Mouse (Mus musculus): ENCODE data around the gene L3mbtl3. TPM values are rescaled to one million over a fixed set of nuclear protein-coding genes. Genes with fewer than 3 reads are reported as not detected.

Gene L3mbtl3
- polyA plus RNA-seq, 2 experiments = 0.94 to 2.3 TPM

- Histone ChIP-seq H3K27ac (no peak overlapping the region), H3K27me3 (ENCODE audit: control insufficient read depth, insufficient read depth, low read length) (no peaks in the 10 kb centered on the region), H3K9ac (replicated peaks) (no peak overlapping the region), H3K36me3 (replicated peaks; ENCODE audit: control insufficient read depth, insufficient read depth, low read depth) (no peaks in the 10 kb centered on the region), H3K4me3 (ENCODE audit: insufficient read depth in 1 of 2, low read depth in 2 of 2, low read length in 2 of 2) (no peak overlapping the region), H3K4me1 (replicated peaks; ENCODE audit: control insufficient read depth in 2 of 2, insufficient read depth in 2 of 2, low read length in 1 of 2) (peaks cover 0 to 2% of the 10 kb centered on the region in 2 experiments; a peak in 2 of 4 replicates), H3K4me2 (ENCODE audit: low read depth) (no peak overlapping the region), H3K9me3 (ENCODE audit: control insufficient read depth, low read length) (no peaks in the 10 kb centered on the region)
- WGBS (ENCODE audit: insufficient replicate concordance) = 68% methylated on average over 1 of the region's 1 CpGs
- DNase-seq (ENCODE audit: low read depth in 3 of 3, low spot score in 3 of 3) (no peak), ATAC-seq (ENCODE audit: insufficient read depth) (no peak)
- TF ChIP-seq EP300 (IDR thresholded peaks at IDR 0.05; ENCODE audit: low read depth) (no peak), CTCF (IDR thresholded peaks at IDR 0.05; ENCODE audit: low read depth) (no peak)
Observed at GRCm38 (mm10) chr10:26345879-26346278, 29.9 kb downstream of the L3mbtl3 start.

- no peak for ATAC-seq (ENCODE audit: insufficient read depth)
- 77% methylated on average over 23 of the region's 23 CpGs for WGBS (ENCODE audit: insufficient replicate concordance)
- H3K27ac ChIP-seq = no peak overlapping the region
- TF ChIP-seq CTCF (IDR thresholded peaks at IDR 0.05; ENCODE audit: low read depth) (no peak), EP300 (IDR thresholded peaks at IDR 0.05; ENCODE audit: low read depth) (no peak)
- H3K9me3 ChIP-seq (ENCODE audit: control insufficient read depth, low read length) = no peaks in the 10 kb centered on the region
- H3K9ac ChIP-seq (replicated peaks) = no peak overlapping the region
- H3K27me3 ChIP-seq (ENCODE audit: control insufficient read depth, insufficient read depth, low read length) = no peaks in the 10 kb centered on the region
- H3K4me2 ChIP-seq (ENCODE audit: low read depth) = no peak overlapping the region
- no peaks in the 10 kb centered on the region for H3K4me1 ChIP-seq (replicated peaks; ENCODE audit: control insufficient read depth in 2 of 2, insufficient read depth in 2 of 2, low read length in 1 of 2)
- H3K36me3 ChIP-seq (replicated peaks; ENCODE audit: control insufficient read depth, insufficient read depth, low read depth) = no peaks in the 10 kb centered on the region
- no peak for DNase-seq (ENCODE audit: low read depth in 3 of 3, low spot score in 3 of 3)
- H3K4me3 ChIP-seq (ENCODE audit: insufficient read depth in 1 of 2, low read depth in 2 of 2, low read length in 2 of 2) = no peak overlapping the region
Observed at GRCm38 (mm10) chr10:26337896-26338503, 37.8 kb downstream of the L3mbtl3 start.

GRCm38 (mm10) chr10:26333966-26334365, 41.8 kb downstream of the L3mbtl3 start:
- WGBS (ENCODE audit: insufficient replicate concordance) = 71% methylated on average over 5 of the region's 5 CpGs
- Histone ChIP-seq H3K9me3 (ENCODE audit: control insufficient read depth, low read length) (no peaks in the 10 kb centered on the region), H3K36me3 (replicated peaks; ENCODE audit: control insufficient read depth, insufficient read depth, low read depth) (no peaks in the 10 kb centered on the region), H3K4me3 (ENCODE audit: insufficient read depth in 1 of 2, low read depth in 2 of 2, low read length in 2 of 2) (no peak overlapping the region), H3K9ac (replicated peaks) (no peak overlapping the region), H3K27me3 (ENCODE audit: control insufficient read depth, insufficient read depth, low read length) (no peaks in the 10 kb centered on the region), H3K4me2 (ENCODE audit: low read depth) (no peak overlapping the region), H3K4me1 (replicated peaks; ENCODE audit: control insufficient read depth in 2 of 2, insufficient read depth in 2 of 2, low read length in 1 of 2) (no peaks in the 10 kb centered on the region), H3K27ac (no peak overlapping the region)
- no peak for TF ChIP-seq CTCF (IDR thresholded peaks at IDR 0.05; ENCODE audit: low read depth)
- TF ChIP-seq EP300 (IDR thresholded peaks at IDR 0.05; ENCODE audit: low read depth) = no peak
- no peak for DNase-seq (ENCODE audit: low read depth in 3 of 3, low spot score in 3 of 3)
- no peak for ATAC-seq (ENCODE audit: insufficient read depth)

- Histone ChIP-seq H3K9ac (replicated peaks) (no peak overlapping the region), H3K27ac (no peak overlapping the region), H3K4me2 (ENCODE audit: low read depth) (no peak overlapping the region), H3K9me3 (ENCODE audit: control insufficient read depth, low read length) (no peaks in the 10 kb centered on the region), H3K4me1 (replicated peaks; ENCODE audit: control insufficient read depth in 2 of 2, insufficient read depth in 2 of 2, low read length in 1 of 2) (no peaks in the 10 kb centered on the region), H3K36me3 (replicated peaks; ENCODE audit: control insufficient read depth, insufficient read depth, low read depth) (no peaks in the 10 kb centered on the region), H3K27me3 (ENCODE audit: control insufficient read depth, insufficient read depth, low read length) (no peaks in the 10 kb centered on the region), H3K4me3 (ENCODE audit: insufficient read depth in 1 of 2, low read depth in 2 of 2, low read length in 2 of 2) (no peak overlapping the region)
- DNase-seq (ENCODE audit: low read depth in 3 of 3, low spot score in 3 of 3) (no peak), ATAC-seq (ENCODE audit: insufficient read depth) (no peak)
- TF ChIP-seq CTCF (IDR thresholded peaks at IDR 0.05; ENCODE audit: low read depth) (no peak), EP300 (IDR thresholded peaks at IDR 0.05; ENCODE audit: low read depth) (no peak)
- WGBS (ENCODE audit: insufficient replicate concordance) = 49% methylated on average over 2 of the region's 2 CpGs
Observed at GRCm38 (mm10) chr10:26332781-26333180, 43.0 kb downstream of the L3mbtl3 start.

GRCm38 (mm10) chr10:26328843-26329242, 46.9 kb downstream of the L3mbtl3 start:
- no peaks in the 10 kb centered on the region for H3K9me3 ChIP-seq (ENCODE audit: control insufficient read depth, low read length)
- no peaks in the 10 kb centered on the region for H3K27me3 ChIP-seq (ENCODE audit: control insufficient read depth, insufficient read depth, low read length)
- no peaks in the 10 kb centered on the region for H3K36me3 ChIP-seq (replicated peaks; ENCODE audit: control insufficient read depth, insufficient read depth, low read depth)
- H3K4me2 ChIP-seq (ENCODE audit: low read depth) = no peak overlapping the region
- no peaks in the 10 kb centered on the region for H3K4me1 ChIP-seq (replicated peaks; ENCODE audit: control insufficient read depth in 2 of 2, insufficient read depth in 2 of 2, low read length in 1 of 2)
- WGBS (ENCODE audit: insufficient replicate concordance) = 57% methylated on average over 3 of the region's 3 CpGs
- no peak overlapping the region for H3K9ac ChIP-seq (replicated peaks)
- ATAC-seq (ENCODE audit: insufficient read depth) (no peak), DNase-seq (ENCODE audit: low read depth in 3 of 3, low spot score in 3 of 3) (no peak)
- H3K27ac ChIP-seq = no peak overlapping the region
- TF ChIP-seq CTCF (IDR thresholded peaks at IDR 0.05; ENCODE audit: low read depth) (no peak), EP300 (IDR thresholded peaks at IDR 0.05; ENCODE audit: low read depth) (no peak)
- H3K4me3 ChIP-seq (ENCODE audit: insufficient read depth in 1 of 2, low read depth in 2 of 2, low read length in 2 of 2) = no peak overlapping the region
